Mouse (Mus musculus) CD4-positive helper T cell, adult 2 months (primary cell): ENCODE measurements at regions not wholly inside any gene's neighbourhood (a gene's known extent, or its start where the extent isn't known, plus 50 kb on each side); places are given as distances from the start of the nearest gene placed in this dataset.

Source experiments
- DNase-seq: peaks from one replicate; pipeline ENCODE4 v3.0.0-alpha.2; 2012; ENCODE audit warnings: low read depth, missing footprints, low spot score

DNA sequence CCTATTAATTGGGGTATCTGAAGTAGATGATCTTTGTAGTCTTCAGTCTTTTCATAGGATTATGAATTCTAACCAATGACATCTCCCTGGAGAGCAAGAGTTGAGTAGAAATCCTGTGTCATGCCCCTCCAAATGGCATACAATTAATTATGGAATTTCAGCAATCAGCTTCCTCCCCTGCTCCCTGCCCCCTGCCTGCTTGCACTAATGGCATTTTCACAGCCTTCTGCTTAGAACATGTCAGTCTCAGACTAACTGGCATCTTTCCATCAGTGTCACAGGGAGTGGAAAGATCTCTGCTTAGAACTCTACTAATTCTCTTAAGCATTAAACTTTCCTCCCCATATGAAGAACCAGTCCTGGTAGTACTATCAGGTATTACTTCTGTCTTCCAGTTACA is 581.8 kb upstream of the Camk1g start:
- no peak for DNase-seq

DNA sequence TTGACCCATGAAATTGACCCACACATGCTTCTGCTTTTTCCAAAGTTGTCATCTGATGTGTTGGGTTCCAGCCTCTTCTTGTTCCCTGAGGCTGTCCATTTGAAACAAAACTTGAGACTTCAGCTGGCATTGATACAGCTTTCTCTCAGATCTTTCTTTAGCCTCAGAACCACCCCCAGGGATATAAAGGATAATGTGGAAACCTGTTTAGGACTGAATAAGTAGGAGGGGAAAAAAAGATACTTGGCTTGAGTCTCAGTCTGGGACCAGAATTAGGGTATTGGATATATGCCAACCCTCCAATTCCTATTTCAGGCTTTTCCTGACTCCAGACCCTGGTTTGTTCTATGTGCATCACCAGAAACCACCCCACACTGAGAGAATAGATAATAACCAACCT is 579.7 kb upstream of the Camk1g start:
- no peak for DNase-seq

DNA sequence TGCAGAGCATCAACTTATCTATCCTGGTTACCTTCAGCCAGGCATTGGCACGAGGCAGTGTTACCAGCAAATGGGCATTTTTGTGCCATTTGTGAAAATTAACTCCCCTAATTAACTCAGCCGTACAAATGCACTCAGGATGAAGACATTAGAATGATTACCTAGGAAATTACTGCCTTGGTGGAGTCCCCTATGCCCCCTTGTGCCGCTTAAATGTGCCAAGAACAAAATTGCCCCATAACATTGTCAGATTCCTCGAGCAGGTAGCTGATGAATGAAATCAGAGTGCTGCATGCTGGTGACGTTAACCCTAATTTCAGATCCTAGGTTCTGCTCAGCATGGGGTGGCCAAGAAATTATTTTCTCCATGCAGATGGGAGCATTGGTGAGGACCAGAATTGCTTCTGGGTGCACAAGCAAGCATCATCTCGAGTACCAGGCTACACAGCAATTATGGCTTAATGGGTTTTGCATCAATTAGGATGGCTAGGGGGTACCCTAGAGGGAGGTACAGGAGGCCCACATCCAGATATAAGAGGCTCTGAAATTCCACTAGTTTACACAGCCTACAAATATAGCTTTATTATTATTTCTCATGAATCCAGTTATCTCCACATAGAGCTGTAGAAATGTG is 577.0 kb upstream of the Camk1g start:
- no peak for DNase-seq

DNA sequence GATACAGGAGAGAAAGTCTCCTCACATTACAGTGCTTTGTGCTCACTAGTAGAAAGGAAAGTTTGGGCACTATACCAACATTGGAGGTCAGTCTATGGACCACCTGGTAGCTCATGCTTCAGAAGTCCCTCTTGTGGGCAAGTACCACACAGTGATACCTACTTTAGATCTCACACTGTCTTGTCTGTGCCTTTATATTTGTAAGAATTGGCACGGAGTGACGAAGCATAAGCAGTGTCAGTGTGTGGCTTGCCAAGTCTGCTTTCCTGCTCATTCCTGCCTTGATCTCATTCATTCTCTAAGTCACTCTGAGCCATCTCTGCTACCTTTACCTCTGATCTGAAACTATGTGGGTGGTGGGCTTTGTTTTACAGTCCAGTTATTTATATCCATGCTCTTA is 565.9 kb upstream of the Camk1g start:
- DNase-seq: no peak

DNA sequence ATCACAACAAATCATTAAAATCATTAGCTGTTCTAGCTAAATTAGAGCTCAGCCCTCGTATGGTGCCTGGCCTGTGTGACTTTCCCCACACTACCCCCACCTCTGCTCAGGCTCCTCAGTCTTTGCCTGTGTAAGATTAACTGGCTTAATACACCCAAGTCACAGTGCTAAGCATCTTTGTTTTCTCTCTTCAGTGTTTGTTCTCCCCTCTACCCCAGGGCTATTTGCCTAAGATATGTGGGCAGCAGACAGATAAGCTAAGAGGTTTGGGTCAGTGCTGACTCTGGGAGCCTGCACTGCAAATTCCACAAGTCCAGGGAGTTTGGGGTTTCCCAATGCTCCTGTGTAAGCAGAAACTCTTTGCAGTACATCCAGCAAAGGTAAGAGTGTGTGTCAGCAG is 564.2 kb upstream of the Camk1g start:
- DNase-seq: no peak

DNA sequence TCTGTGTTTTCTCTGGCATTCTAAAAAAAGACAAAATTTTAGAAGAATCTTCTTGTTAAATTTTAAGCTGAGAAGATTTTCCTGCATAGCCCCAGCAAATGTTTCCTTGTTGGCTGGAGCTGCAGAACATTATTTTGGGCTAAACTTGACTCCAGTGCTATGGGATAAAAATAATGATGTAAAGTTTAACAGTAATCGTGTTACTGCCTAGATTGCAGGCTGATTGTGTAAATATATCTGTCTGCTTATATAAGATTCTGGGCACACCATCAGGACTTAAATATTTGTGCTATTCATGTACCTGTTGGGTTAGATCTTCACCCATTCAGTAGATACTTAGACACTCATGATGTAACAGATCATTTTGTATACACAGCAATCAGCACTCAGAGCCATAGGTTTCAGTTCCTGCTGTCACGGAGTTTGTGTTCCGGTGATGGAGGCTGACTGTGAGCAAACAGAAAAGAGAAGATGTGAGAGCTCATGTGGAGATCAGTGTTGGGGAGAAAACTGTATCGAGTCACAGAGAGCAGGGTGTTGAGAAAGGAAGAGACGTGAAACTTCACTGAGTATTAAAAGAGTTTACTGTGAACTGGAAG is 561.1 kb upstream of the Camk1g start:
- DNase-seq: no peak

DNA sequence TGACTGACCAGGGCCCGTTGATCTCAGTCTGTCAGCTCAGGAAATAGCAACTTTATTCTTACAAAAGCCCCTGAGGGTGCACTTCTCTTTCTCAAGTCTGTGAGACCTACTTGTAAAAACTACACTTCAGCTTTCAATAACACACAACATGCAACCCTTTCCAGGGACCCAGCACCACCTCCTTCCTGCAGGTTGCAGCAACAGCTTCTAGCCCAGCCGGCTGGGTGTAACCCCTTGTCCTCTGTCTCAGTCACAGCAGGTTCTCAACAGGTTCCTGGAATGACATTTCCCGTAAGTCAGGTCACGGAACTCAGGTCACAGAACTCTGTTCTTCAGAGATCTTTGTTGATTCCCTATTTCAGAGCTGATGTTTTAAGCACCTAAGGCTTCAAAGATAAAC is 558.5 kb upstream of the Camk1g start:
- DNase-seq: no peak

DNA sequence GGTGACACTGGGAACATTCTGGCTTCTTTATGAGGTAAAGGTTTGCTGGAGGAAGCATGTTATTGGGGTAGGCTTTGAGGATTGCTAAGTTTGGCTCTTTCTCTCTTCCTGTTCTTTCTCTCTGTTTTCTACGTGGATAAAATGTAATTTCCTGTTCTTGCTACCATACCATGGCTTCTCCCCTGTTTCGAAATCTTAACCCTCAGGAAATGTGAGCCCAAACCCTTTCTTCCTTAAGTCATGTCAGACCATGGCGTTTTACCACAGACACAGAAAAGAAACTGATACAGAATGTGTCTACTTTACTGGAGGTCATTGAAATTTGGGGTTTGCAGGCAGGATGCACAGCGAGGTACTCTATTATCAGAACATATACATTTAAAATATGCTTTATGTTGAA is 552.7 kb upstream of the Camk1g start:
- no peak for DNase-seq

DNA sequence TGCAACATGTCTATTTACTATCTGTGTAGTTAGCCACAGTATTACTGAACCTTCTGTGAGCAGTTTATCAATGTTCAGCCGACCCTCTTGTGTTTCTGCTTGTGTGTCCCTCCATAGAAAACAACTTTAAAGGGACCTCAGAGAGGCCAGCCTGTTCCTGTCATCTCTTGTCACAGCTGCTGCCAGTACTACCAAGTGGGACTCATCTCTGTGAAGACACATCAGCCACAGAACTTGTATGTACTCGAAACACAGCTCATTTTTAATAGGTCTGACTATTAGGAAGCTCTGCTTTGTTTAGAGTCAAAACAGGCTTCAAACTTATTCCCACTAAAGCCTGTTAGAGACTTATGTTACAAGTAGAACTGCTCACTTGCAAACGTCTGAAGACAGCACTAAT is 549.1 kb upstream of the Camk1g start:
- no peak for DNase-seq

DNA sequence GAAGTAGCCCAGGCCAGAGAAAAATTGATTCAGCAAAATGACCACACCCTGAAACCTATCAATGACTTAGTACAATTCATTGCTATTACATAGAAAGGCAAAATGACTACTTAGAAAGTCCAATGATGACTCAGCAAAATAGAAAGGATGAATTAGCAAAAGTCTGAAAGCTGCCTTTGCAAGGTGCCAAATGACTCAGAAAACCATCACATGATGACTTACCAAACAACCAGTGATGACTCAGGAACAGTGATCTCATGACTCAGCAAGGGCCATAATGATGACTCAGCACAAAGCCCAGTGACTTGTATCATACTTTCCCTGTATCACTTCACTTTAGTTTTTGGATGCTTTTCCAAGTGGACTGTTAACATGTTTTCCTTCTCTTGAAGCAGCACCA is 535.6 kb upstream of the Camk1g start:
- no peak for DNase-seq

DNA sequence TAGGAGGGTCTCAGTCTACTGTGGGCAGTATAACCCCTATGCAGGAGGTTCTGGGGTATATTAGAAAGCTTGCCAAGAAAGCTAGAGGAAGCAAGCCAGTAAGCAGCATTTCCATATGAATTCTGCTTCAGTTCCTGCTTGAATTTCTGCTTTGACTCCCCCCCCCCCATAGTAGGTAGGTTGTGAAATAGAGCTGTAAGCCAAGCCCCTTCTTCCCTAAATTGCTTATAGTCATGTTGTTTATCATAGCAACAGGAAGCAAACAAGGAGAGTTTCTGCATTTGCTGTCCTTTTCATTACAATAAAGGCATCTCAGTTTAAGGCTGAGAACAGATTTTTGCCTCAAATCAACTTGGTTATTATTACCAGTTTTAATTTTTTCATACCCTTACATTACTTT is 524.0 kb upstream of the Camk1g start:
- no peak for DNase-seq

DNA sequence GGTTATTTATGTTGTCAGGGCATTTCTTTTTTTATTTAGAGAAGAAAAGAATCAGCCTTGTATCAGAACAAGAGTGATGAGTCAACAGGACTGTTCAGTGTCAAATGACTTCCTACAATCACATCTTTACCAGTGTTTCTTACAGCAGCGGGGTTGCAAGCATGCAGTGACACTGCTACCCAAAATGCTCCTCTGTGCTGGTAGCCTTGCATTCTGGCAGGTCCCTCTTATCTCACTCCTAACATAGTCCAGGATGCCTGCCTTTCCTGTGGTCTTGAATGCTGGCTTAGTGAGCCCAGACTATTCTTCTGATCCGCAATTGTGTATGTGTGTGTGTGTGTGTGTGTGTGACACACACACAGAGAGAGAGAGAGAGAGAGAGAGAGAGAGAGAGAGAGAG is 506.4 kb upstream of the Camk1g start:
- DNase-seq: no peak

DNA sequence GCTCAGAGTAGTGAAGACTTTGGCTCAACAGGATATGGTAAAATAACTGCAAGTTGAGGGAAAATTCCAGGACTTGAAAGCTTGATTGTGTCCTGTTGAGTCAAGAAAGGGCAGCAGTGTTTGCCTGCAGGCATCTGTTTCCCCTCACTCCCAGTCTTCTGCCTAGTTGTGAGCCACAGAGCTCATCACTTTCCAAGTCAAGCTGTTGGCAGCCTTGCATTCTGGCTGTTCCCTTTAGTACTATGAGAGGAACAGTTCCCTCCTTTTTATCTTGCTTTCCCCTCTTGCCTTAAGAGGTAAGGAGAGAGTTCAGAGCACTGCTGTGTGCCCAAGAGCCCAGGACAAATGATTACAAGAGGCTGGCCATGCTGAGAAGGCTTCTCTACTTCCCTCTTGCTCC is 506.0 kb upstream of the Camk1g start:
- no peak for DNase-seq

DNA sequence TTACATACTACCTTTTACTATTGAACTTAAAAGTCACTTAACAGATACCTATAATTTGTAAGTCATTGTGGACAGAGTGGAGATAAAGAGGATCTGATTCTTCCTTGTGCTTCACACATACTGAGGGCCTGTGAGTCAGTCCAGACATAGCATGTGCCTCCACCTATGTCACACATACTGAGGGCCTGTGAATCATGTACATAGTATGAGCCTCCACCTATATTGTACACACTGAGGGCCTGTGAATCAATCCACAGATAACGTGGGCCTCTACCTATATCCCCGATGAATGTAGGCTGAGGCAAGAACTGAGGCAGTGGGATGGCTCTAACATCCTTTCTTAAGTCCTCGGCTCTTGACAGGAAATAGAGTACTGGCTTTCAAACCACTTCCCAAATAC is 505.2 kb upstream of the Camk1g start:
- no peak for DNase-seq

DNA sequence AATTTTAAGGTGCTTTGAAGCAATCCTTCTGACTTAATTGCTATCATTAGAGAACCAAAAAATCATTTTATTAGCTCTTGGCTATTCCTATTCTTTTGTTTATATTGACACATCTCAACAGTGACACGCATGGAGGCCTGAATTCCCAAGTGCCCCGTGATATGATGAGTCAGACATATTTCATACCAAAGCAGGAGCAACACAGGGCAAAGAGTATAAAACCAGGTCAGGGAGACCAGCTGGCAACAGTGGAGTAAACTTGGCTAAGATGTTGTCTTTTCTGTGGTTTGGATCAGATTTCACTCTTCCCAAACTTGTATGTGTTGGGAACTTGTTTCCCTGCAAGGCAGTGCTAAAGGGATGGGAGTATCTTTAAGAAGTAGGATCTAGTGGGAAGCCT is 500.6 kb upstream of the Camk1g start:
- DNase-seq: no peak

DNA sequence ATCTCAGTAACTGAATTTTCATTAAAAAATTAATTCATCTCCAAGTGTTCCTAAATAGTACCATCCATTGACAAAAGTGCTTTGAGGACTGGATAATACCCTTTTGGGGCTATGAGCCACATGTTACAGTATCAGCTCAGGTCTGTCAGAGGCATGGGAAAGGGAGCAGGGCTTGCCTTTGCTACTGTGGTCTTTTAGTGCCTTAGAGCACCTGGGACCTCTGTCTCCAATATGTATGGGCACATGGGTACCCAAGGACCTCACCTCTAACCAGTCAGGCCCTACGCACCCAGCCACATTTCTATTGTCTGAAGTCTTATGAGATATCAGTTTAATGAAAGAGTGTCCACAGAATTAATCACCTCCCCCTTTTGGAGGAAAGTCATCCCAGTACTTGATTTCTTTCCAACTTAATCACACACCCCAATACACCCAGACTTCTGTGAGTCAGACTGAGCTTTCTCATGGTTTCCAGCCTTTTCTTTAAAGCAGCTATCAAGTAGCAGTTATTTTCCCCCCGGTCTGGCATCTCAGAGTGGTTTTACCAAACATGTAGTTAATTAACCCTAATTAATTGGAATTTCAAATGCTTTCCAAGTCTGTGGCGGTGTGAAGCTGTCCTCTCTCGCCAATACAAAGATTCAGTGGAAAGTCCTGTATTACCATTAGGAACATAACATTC is 498.7 kb upstream of the Camk1g start:
- DNase-seq: no peak

DNA sequence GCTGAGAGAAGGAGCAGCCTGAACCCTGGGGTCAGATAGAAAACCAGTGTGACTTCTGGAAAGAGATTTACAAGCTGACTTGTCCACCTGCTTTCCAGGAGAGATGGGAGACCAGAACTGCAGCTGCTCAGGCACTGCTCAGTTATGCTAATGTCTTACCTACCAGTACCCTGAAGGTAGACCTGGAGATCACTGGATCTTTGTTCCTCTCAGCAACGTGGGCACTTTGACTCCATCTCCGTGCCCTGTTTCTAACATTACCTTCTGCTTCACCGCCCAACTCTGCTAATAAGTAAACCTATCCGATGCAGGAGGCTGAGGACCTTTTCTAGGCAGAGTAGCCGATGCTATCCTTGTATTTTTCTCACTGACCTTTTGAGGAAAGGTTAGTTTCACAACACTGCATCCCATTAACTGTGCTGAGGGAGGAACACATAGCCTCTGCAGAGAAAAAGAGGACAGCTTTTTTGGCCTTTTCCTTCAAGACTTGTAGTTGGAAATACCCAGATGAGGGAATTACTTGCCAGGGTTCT is 490.7 kb upstream of the Camk1g start:
- DNase-seq: no peak

DNA sequence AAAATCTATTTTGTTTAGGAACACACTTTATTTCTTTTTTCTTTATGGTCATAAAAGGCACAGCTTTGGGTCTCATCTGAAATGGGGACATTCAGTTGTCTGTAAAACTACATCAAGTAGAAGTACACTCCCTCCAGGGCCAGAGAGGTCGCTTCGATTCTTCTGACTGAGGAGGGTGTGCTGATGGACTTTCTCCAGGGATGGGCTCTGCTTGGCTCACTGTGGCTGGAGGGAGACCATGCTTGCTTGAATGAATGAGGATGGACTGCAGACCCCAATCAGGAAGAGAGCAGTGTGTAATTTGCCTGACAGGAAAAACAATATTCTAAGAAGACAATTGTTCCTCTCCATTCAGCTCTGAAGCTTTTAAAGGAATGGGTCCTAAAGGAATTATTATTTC is 490.3 kb upstream of the Camk1g start:
- no peak for DNase-seq

DNA sequence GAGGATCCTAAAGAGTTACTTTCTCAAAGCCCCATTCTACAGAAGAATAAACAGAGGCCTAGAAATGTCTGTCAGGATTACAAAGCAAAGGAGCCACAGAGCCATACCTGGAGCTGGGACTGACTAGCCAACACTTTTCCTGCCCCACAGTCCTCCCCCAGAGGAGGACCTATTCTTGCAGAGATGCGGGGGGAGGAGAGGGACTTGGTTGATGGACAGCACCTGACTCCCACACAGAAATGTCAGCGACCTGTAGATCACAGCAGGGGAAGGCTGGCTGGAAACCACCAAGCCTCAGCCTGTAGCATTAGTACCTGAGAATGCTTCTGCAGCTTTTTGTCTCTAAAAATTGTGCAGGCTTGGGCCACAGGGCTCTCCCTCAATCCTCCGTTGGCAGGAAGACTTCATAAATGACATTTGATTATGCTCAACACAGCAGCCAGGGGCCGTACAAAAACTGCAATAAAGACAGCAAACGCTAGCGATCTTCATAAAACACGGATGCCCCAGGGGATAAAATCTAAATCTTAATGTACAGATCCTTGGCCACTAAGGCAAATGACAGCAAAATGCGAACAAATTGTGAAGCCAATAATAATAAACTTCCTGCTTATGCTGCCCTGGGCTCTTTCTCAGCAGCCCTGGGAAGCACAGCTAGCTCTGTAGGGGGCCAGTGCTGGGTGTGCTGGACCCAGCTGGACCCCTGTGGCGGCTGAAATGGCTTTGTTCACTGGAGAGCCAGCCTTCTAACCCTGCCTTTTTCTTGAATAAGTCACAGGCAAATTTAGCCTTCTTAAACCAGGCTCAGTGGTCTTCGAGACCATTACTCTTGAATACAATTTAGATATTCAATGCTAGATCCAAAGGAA is 489.4 kb upstream of the Camk1g start:
- no peak for DNase-seq

DNA sequence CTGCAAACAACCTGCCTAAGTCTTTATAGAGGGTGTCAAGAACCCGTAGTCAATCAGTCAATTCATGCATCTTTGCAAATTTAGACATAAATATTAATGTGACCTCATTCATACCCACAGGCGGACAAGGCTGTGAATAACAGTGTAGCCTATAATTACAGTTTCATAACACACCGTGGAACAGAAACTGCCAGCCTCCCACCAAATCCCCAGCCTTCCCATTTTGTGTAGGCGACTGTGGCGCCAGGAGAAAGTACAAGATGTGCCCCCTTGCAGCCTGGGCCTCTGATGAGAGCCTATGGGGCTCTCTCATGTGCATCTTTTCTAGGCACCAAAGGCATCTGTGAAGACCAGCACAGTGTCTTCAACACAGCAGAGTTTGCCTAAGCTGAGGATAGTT is 477.8 kb upstream of the Camk1g start:
- no peak for DNase-seq

DNA sequence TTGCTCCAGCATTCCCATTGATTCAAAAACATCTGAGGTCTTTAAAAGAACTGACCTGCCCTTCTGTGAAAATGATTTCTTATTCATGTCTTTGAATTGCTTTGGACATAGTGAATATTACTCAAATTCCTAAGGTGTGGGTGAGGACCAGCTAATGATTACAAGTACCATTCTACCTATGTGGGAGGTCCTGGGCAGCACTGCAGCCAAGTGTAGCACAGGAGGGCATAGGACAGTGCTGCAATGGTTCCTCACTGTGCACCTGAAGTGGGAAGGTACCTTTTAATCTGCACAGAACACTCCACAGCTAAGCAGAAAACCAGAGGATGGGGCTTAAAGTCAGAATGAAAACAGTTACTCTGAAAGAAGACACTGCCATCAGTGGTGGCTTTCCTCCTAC is 474.8 kb upstream of the Camk1g start:
- DNase-seq: no peak

DNA sequence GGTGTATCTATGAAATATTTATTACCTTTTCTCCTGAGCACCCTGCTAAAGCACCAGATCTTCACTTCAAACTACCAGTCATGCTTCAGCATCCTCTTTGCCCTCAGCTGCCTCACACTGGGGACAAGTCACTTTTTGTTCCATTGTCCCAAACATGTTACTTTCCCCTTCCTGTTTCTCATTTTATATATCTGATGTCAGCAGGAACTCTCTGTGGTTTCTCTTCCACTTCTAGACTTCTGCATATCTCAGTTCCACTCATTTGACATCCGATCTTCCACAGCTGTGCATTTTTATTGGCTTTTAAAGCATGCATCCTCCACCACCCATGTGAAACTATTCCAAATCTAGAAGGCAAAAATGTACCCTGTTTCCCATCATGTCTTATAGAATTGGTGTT is 474.4 kb upstream of the Camk1g start:
- no peak for DNase-seq
